Mouse (Mus musculus) mesoderm, embryonic 11.5 days (tissue): ENCODE measurements at regions not wholly inside any gene's neighbourhood (a gene's known extent, or its start where the extent isn't known, plus 50 kb on each side); places are given as distances from the start of the nearest gene placed in this dataset.

Experiments
- DNase-seq: peaks from one replicate; pipeline ENCODE4 v3.0.0-alpha.2; 2012; ENCODE audit warnings: low read depth, low spot score

- DNase-seq: no peak
Observed at GRCm38 (mm10) chr5:112167790-112168189, 84.5 kb downstream of the Cryba4 start.

- no peak for DNase-seq
Observed at GRCm38 (mm10) chr5:112171325-112171724, 81.0 kb downstream of the Cryba4 start.

GRCm38 (mm10) chr5:112179213-112180057 lies 72.9 kb downstream of the Cryba4 start:
- peak; percentile 74 for DNase-seq

GRCm38 (mm10) chr5:112182775-112183174 lies 69.5 kb downstream of the Cryba4 start:
- DNase-seq: peak; percentile 65

GRCm38 (mm10) chr5:112195667-112196066 lies 56.7 kb downstream of the Cryba4 start:
- no peak for DNase-seq
